Mouse (Mus musculus): ENCODE results near the gene Hadhb. TPM values are rescaled to one million over a fixed set of nuclear protein-coding genes. Genes with fewer than 3 reads are reported as not detected.

Gene Hadhb
- polyA plus RNA-seq, 1 experiment = 124 TPM

- no peak for DNase-seq (ENCODE audit: low read depth)
Observed at GRCm38 (mm10) chr5:30127921-30128597, 27.0 kb upstream of the Hadhb start.

GRCm38 (mm10) chr5:30128680-30129079 lies 26.4 kb upstream of the Hadhb start:
- DNase-seq (ENCODE audit: low read depth) = no peak

DNA sequence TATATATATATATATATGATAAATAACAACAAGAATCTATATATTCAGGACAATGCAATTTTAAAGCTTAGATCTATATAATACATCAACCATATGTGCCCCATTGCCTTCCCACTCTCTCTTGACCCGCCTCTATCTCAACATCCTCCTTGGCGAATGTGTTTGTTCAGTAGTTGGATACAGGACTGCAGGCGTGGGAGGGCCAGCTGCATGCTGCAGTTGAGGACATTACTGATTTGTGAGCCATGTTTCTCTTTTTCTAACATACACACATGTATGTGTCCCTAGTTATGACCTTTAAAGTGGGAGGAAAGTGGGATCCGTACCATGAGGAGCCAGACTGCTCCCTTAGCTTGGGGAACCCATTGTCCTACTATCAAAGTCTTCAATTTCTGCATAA lies 23.8 kb upstream of the Hadhb start:
- no peak for DNase-seq (ENCODE audit: low read depth)

DNA sequence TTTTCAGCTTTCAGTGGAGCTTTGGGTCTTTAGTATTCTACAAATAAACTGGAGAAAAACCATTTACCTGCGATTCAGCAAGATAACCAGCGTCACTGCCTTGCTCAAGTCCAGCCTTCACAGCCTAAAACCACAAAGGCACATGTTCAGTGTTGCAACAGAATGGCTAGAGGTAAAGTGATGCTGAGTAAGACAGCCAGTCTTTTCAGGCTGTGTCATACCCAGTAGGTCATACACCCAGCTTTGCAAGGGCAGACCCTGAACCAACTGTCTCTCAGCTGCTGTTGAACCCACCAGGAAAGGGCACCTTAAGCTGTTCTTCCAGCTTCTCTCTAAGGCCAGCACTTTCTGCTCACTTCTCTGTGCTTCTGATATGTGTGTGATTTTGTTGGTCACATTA lies 22.9 kb upstream of the Hadhb start:
- DNase-seq (ENCODE audit: low read depth) = no peak

- no peak for DNase-seq (ENCODE audit: low read depth)
Observed at GRCm38 (mm10) chr5:30135711-30136231, 19.3 kb upstream of the Hadhb start.

GRCm38 (mm10) chr5:30137271-30137670 lies 17.8 kb upstream of the Hadhb start:
- no peak for DNase-seq (ENCODE audit: low read depth)

DNA sequence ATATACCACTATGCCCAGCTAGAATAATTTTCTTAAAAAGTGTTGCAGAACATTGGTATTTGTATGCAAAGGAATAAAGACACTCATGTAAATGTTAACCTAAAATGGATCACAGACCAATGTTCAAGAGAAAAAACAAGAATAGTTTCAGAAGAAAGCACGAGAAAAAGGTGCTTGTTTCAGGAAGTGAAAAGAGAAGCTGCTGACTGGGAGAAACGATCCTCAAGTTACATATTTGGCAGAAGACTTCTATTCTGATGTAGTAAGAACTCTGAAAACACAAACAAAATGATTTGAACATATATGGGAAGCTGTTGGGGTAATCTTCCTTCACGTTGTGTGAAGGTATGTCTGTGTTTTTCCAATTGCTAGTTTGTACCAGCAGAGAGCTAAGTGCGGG lies 16.9 kb upstream of the Hadhb start:
- DNase-seq (ENCODE audit: low read depth) = no peak

- DNase-seq (ENCODE audit: low read depth) = no peak
Observed at GRCm38 (mm10) chr5:30146526-30146925, 8.5 kb upstream of the Hadhb start.

DNA sequence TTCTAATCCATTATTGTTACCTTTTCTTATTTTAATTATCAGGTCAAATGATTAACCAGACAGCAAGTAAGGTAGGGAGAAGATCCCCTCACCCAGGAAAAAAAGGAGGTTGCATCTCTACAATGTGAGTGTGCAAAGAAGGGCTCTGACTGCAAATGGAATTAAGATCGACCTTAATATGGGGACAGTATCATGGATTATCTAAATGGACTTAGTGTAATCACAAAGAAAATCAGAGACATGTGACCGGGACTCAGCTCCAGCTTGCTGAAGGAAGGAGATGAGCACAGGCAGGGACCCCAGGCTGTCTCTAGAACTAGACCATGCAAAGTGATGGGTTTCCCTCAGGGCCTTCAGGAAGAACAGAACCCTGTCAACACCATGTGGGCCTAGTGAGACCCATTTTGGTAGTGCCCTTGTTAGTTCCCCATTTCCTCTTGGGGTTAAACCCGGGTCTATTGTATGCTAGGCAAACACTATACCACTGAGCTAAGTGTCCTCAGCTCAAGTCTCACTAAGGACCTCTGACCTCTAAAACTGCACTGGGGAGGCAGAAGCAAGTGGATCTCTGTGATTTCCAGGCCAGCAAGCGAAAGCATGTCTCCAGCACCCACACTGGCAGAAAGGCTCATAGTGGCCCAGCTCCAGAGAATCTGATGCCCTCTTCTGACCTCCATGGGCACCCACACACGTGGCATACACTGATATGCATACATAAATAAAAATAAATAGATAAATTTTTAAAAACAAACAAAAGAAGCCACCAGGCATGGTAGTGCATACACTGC lies 6.7 kb upstream of the Hadhb start:
- no peak for DNase-seq (ENCODE audit: low read depth)

- peak; percentile 81 for DNase-seq (ENCODE audit: low read depth)
Observed at GRCm38 (mm10) chr5:30152007-30152406, 3.0 kb upstream of the Hadhb start.

DNA sequence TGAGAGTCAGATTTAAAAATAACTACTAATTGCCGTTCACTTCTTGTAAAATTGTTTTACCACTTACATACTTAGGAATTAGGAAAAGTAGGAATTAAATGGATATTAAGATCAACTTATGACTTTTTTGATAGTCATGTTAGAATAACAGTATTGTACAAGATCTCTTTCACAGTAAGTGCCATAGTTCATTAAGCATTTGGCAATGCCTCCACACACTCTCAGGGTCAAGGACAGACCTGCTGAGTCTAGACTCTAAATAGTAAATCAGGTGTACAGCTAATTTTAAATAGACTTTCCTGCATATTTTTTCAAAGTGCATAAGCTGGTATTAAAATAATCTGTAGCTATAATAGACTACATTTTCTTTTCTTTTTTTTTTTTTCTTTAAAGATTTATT lies 2.6 kb upstream of the Hadhb start:
- DNase-seq (ENCODE audit: low read depth) = no peak

DNA sequence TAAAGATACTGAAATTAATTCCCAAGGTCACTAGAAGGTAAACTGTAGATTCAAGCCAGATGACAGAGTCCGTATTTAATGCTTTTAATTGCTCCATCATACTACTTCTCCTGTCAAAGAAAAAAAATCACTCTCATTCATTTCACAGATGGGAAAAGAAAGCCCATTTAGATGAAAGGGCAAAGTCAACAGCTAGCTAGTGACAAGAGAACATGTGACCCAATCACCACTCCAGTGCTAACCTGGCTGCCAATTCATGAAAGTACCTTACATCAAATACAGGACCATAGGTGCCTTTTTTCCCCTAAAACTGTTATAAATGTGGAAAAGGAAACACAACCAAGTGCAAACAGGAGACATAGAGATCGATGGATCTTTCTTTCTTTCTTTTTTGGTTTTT lies 1.8 kb upstream of the Hadhb start:
- DNase-seq (ENCODE audit: low read depth) = no peak

DNA sequence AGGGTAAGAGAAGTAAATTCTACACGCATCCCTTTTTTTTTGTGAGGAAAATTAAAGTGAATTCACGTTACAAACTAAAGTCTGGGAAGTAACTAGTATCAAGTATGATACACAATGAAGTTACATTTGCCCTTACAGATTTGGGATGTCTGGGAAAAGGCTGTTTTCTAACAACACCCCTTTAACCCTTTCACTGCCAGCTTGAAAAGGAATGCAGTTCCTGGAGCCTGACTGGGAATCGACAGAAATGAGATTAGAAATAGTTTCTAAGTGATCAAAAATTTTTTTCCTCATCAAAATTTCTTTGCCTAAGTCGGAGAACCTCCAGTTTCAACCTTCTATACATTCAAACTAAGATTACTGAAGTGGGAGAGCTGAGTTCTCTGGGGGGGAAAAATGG lies 1.0 kb upstream of the Hadhb start:
- no peak for DNase-seq (ENCODE audit: low read depth)

- no peak for DNase-seq (ENCODE audit: low read depth)
Observed at GRCm38 (mm10) chr5:30155395-30155792, 346 bp downstream of the Hadhb start.

DNA sequence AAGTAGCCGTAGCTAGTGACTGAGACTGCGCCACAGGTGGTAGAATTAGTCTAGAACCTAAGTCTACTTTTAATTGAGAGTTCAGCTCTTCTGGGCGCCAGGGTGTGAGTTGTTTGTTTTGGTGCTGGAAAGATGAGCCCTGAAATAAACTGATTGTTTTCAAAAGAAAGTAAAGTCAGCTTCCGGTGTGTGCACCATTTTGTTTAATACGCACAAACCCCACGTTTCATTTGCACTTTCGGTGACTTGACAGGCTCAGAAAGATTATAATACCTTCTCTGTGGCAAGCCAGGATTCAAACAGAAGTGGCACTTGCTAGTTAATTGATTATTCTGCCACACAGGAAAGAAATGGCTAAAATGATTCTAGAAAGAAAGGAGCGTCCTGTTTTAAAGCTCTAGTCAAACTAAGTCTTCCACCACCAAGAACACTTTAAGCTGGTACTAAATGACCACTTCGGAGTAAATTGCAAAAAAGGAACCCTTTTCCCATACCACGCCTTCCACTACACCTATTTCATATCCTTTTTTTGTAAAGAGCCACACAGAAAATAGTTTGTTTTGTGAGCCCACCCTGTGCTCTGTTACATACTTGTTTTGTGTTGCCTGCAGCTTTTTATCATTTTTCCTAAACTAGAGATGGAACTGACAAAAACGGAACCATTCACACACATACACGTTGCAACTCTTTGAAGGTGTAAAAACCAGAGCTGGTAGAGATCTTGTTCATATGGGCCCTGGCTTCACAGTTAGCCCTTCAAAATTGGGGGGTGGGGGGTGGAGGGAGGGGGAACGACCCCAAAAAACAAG lies 977 bp downstream of the Hadhb start:
- DNase-seq (ENCODE audit: low read depth) = no peak

DNA sequence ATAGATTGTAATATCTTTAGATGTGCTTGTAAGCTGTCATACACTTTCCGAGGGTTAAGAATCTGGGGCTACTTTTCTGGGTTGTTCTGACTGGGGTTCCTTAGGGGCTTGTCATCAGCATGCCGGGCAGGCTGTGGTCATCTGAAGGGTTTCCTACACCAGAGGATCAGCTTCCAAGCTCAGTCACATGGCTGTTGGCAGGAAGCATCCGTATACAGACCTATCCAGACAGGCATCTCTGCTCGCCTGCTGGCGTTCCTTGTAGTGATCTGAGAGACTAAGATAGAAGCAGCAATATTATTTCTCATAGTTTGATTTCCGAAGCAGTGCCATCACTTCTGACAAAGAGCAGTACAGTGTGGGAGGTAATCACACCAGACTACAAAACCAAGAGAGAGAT lies 4.6 kb downstream of the Hadhb start:
- DNase-seq (ENCODE audit: low read depth) = no peak

GRCm38 (mm10) chr5:30161836-30162235 lies 6.8 kb downstream of the Hadhb start:
- DNase-seq (ENCODE audit: low read depth) = no peak

DNA sequence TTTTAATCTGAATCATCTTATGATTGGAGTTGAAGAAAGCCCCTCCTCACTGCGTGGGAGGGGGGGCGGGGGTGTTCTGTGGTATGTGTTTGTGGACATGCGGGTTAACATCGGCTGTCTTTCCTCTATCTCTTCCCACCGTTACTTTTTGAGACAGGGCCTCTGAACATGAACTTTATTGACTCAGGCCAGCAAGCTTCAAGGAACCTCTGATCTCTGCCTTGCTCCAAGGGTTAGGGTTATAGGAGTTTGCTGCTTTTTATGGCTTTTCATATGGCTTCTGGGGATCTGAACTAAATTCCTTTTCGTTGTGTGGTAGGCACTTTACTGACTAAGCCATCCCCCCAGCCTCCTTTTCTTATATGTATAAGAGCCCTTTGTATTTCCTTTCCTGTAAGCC lies 7.3 kb downstream of the Hadhb start:
- DNase-seq (ENCODE audit: low read depth) = no peak

GRCm38 (mm10) chr5:30165234-30165946 lies 10.3 kb downstream of the Hadhb start:
- DNase-seq (ENCODE audit: low read depth) = no peak

GRCm38 (mm10) chr5:30170303-30170940 lies 15.4 kb downstream of the Hadhb start:
- DNase-seq (ENCODE audit: low read depth) = peak; percentile 97

DNA sequence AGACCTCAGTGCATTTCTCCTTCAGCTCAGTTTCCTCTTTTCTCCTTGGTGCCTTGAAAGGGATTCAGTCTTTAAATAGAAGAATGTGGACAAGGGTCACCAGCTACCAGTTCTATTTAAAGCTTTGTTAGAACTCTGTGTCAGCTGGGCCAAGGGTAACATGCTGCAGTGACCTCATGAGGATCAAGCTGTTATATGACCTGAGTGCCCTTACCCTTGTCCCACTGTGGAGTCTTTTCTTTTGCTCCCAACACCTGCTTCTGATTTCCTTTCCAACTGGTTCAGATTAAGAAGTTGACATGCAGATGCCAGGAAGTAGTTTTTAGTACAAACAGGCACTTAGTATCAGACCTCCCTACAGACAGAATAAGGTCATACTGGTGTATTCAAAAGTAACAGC lies 17.1 kb downstream of the Hadhb start:
- DNase-seq (ENCODE audit: low read depth) = no peak
